Mouse (Mus musculus): ENCODE measurements around the gene Rps27. TPM values are rescaled to one million over a fixed set of nuclear protein-coding genes. Genes with fewer than 3 reads are reported as not detected.

The Rps27 gene
- polyA plus RNA-seq, 1 experiment from 2014 or later: 1,085 TPM

GRCm38 (mm10) chr3:90248746-90249100, 35.3 kb upstream of the Rps27 start:
- no peaks in the 10 kb centered on the region for H3K27me3 ChIP-seq
- peak overlapping the region; percentile 84 for H3K9ac ChIP-seq (replicated peaks)
- H3K4me1 ChIP-seq: peaks cover 18% of the 10 kb centered on the region
- no peak for ATAC-seq (replicated peaks)
- H3K36me3 ChIP-seq: peaks cover 5% of the 10 kb centered on the region; the same call in 1 of the 2 replicates
- WGBS: 6% methylated on average over 10 of the region's 10 CpGs
- peak overlapping the region; percentile 84 for H3K27ac ChIP-seq (replicated peaks)
- peak overlapping the region; percentile 84 for H3K4me2 ChIP-seq (replicated peaks)
- H3K4me3 ChIP-seq: peak overlapping the region; percentile 88
- no peaks in the 10 kb centered on the region for H3K9me3 ChIP-seq

GRCm38 (mm10) chr3:90247960-90248745, 34.7 kb upstream of the Rps27 start, which contains the start of gene Slc39a1:
Gene Slc39a1 (plus strand): TSS chr3:90248172.
- peak within 1 kb of the TSS; percentile 84 for H3K9ac ChIP-seq (replicated peaks)
- ATAC-seq (replicated peaks): peak; percentile 95
- peak within 1 kb of the TSS; percentile 88 for H3K4me3 ChIP-seq
- peak within 1 kb of the TSS; percentile 84 for H3K4me2 ChIP-seq (replicated peaks)
- WGBS: under 1% methylated on average over 44 of the region's 44 CpGs
- no peaks in the 10 kb centered on the region for H3K9me3 ChIP-seq
- no peaks in the 10 kb centered on the region for H3K27me3 ChIP-seq
- peak within 1 kb of the TSS; percentile 84 for H3K27ac ChIP-seq (replicated peaks)
- peaks cover 5% of the 10 kb centered on the region; the same call in 1 of the 2 replicates for H3K36me3 ChIP-seq
- peaks cover 23% of the 10 kb centered on the region for H3K4me1 ChIP-seq

GRCm38 (mm10) chr3:90247630-90247959, 34.1 kb upstream of the Rps27 start:
- WGBS: 0% methylated on average over 3 of the region's 3 CpGs

GRCm38 (mm10) chr3:90245406-90245805, 32.0 kb upstream of the Rps27 start:
- ATAC-seq (replicated peaks): no peak
- H3K4me3 ChIP-seq: no peak overlapping the region
- H3K4me2 ChIP-seq (replicated peaks): no peak overlapping the region
- no peak overlapping the region for H3K9ac ChIP-seq (replicated peaks)
- WGBS: 49% methylated on average over 2 of the region's 2 CpGs
- no peaks in the 10 kb centered on the region for H3K9me3 ChIP-seq
- peaks cover 30% of the 10 kb centered on the region for H3K4me1 ChIP-seq
- no peak overlapping the region for H3K27ac ChIP-seq (replicated peaks)
- H3K36me3 ChIP-seq: no peaks in the 10 kb centered on the region
- no peaks in the 10 kb centered on the region for H3K27me3 ChIP-seq

More at GRCm38 (mm10) chr3:90247630-90247959, 34.1 kb upstream of the Rps27 start:
- peaks cover 5% of the 10 kb centered on the region; the same call in 1 of the 2 replicates for H3K36me3 ChIP-seq
- peak; percentile 26; the same call in 1 of the 2 replicates for ATAC-seq (replicated peaks)
- H3K9me3 ChIP-seq: no peaks in the 10 kb centered on the region
- peak overlapping the region; percentile 42 for H3K9ac ChIP-seq (replicated peaks)
- peak overlapping the region; percentile 84 for H3K4me2 ChIP-seq (replicated peaks)
- H3K27ac ChIP-seq (replicated peaks): peak overlapping the region; percentile 84
- H3K4me3 ChIP-seq: peak overlapping the region; percentile 88
- H3K4me1 ChIP-seq: peaks cover 29% of the 10 kb centered on the region
- H3K27me3 ChIP-seq: no peaks in the 10 kb centered on the region

GRCm38 (mm10) chr3:90242984-90243775, 29.7 kb upstream of the Rps27 start, which contains the start of gene Creb3l4:
Gene Creb3l4 (minus strand): TSS chr3:90243512.
- H3K4me1 ChIP-seq: peaks cover 18% of the 10 kb centered on the region
- no peaks in the 10 kb centered on the region for H3K36me3 ChIP-seq
- H3K4me3 ChIP-seq: peak within 1 kb of the TSS; percentile 35
- H3K9me3 ChIP-seq: no peaks in the 10 kb centered on the region
- ATAC-seq (replicated peaks): peak; percentile 59
- WGBS: 1% methylated on average over 19 of the region's 19 CpGs
- H3K4me2 ChIP-seq (replicated peaks): peak within 1 kb of the TSS; percentile 52
- H3K9ac ChIP-seq (replicated peaks): peak within 1 kb of the TSS; percentile 35; the same call in 1 of the 2 replicates
- H3K27ac ChIP-seq (replicated peaks): peak within 1 kb of the TSS; percentile 55
- H3K27me3 ChIP-seq: no peaks in the 10 kb centered on the region

- no peak overlapping the region for H3K4me3 ChIP-seq
- no peak overlapping the region for H3K27ac ChIP-seq (replicated peaks)
- H3K27me3 ChIP-seq: no peaks in the 10 kb centered on the region
- WGBS: 87% methylated on average over 10 of the region's 10 CpGs
- no peak for ATAC-seq (replicated peaks)
- no peak overlapping the region for H3K9ac ChIP-seq (replicated peaks)
- H3K4me1 ChIP-seq: peaks cover 13% of the 10 kb centered on the region
- H3K4me2 ChIP-seq (replicated peaks): no peak overlapping the region
- no peaks in the 10 kb centered on the region for H3K36me3 ChIP-seq
- no peaks in the 10 kb centered on the region for H3K9me3 ChIP-seq
Observed at GRCm38 (mm10) chr3:90241669-90242358, 28.4 kb upstream of the Rps27 start.

GRCm38 (mm10) chr3:90241251-90241650, 27.8 kb upstream of the Rps27 start:
- Histone ChIP-seq H3K4me1 (peaks cover 13% of the 10 kb centered on the region), H3K27ac (replicated peaks) (no peak overlapping the region), H3K4me3 (no peak overlapping the region), H3K36me3 (peaks cover 3% of the 10 kb centered on the region; the same call in 1 of the 2 replicates), H3K9ac (replicated peaks) (no peak overlapping the region), H3K4me2 (replicated peaks) (no peak overlapping the region), H3K9me3 (no peaks in the 10 kb centered on the region), H3K27me3 (no peaks in the 10 kb centered on the region)
- 93% methylated on average over 2 of the region's 2 CpGs for WGBS
- ATAC-seq (replicated peaks): no peak

GRCm38 (mm10) chr3:90231507-90232333, 18.3 kb upstream of the Rps27 start, which contains the start of gene Jtb:
Gene Jtb (plus strand): TSS chr3:90231597.
- Histone ChIP-seq H3K4me1 (peaks cover 13% of the 10 kb centered on the region), H3K27ac (replicated peaks) (peak within 1 kb of the TSS; percentile 88), H3K4me3 (peak within 1 kb of the TSS; percentile 72), H3K9me3 (no peaks in the 10 kb centered on the region), H3K9ac (replicated peaks) (peak within 1 kb of the TSS; percentile 70), H3K27me3 (no peaks in the 10 kb centered on the region), H3K36me3 (peaks cover 29% of the 10 kb centered on the region), H3K4me2 (replicated peaks) (peak within 1 kb of the TSS; percentile 62)
- peak; percentile 98 for ATAC-seq (replicated peaks)
- under 1% methylated on average over 61 of the region's 61 CpGs for WGBS

GRCm38 (mm10) chr3:90231075-90231474, 17.6 kb upstream of the Rps27 start:
- ATAC-seq (replicated peaks): peak; percentile 23; the same call in 1 of the 2 replicates
- WGBS: 18% methylated on average over 8 of the region's 8 CpGs

GRCm38 (mm10) chr3:90224331-90224730, 10.9 kb upstream of the Rps27 start:
- Histone ChIP-seq H3K27ac (replicated peaks) (no peak overlapping the region), H3K9ac (replicated peaks) (no peak overlapping the region), H3K36me3 (no peaks in the 10 kb centered on the region), H3K27me3 (no peaks in the 10 kb centered on the region), H3K9me3 (no peaks in the 10 kb centered on the region), H3K4me2 (replicated peaks) (no peak overlapping the region), H3K4me3 (no peak overlapping the region), H3K4me1 (peaks cover 16% of the 10 kb centered on the region)
- ATAC-seq (replicated peaks): no peak
- 86% methylated on average over 10 of the region's 10 CpGs for WGBS

More at GRCm38 (mm10) chr3:90231075-90231474, 17.6 kb upstream of the Rps27 start:
- H3K36me3 ChIP-seq: peaks cover 24% of the 10 kb centered on the region
- no peaks in the 10 kb centered on the region for H3K27me3 ChIP-seq
- H3K4me1 ChIP-seq: peaks cover 13% of the 10 kb centered on the region
- H3K27ac ChIP-seq (replicated peaks): peak overlapping the region; percentile 88
- peak overlapping the region; percentile 62 for H3K4me2 ChIP-seq (replicated peaks)
- peak overlapping the region; percentile 70 for H3K9ac ChIP-seq (replicated peaks)
- H3K9me3 ChIP-seq: no peaks in the 10 kb centered on the region
- peak overlapping the region; percentile 72 for H3K4me3 ChIP-seq

- no peak for ATAC-seq (replicated peaks)
- H3K9me3 ChIP-seq: no peaks in the 10 kb centered on the region
- 93% methylated on average over 3 of the region's 3 CpGs for WGBS
- no peak overlapping the region for H3K4me2 ChIP-seq (replicated peaks)
- no peaks in the 10 kb centered on the region for H3K27me3 ChIP-seq
- H3K9ac ChIP-seq (replicated peaks): no peak overlapping the region
- no peak overlapping the region for H3K4me3 ChIP-seq
- no peak overlapping the region for H3K27ac ChIP-seq (replicated peaks)
- no peaks in the 10 kb centered on the region for H3K36me3 ChIP-seq
- H3K4me1 ChIP-seq: peaks cover 16% of the 10 kb centered on the region
Observed at GRCm38 (mm10) chr3:90222941-90223340, 9.5 kb upstream of the Rps27 start.
